Mouse (Mus musculus) hindbrain, embryonic 16.5 days (tissue): Measurements from ENCODE around the gene Rps6ka1. TPM values are rescaled to one million over a fixed set of nuclear protein-coding genes. Genes with fewer than 3 reads are reported as not detected.
A peak's percentile ranks its signal among the peaks of the same experiment; 100 is the strongest.

Source experiments
- ATAC-seq: fragments of 200-750 bp; cut with Nextera tagmentation; 2 replicates; pipeline ENCODE4 v1.8.0; 2017; ENCODE audit warnings: moderate TSS enrichment, moderate library complexity
- H3K27ac ChIP-seq: fragments of 300-500 bp; sonication (generic); 2 replicates; pipeline ENCODE4 v1.5.1; 2014; ENCODE audit warnings: low read depth, mild to moderate bottlenecking, control low read depth, low read length, moderate library complexity
- H3K27me3 ChIP-seq: fragments of 300-500 bp; sonication (generic); replicated peaks from 2 replicates; pipeline ENCODE4 v1.6.1; 2014; ENCODE audit warnings: low read length; ENCODE audit not compliant: control insufficient read depth, insufficient read depth
- H3K36me3 ChIP-seq: fragments of 300-500 bp; sonication (generic); 2 replicates; pipeline ENCODE4 v1.6.1; 2014; ENCODE audit warnings: mild to moderate bottlenecking, low read length, moderate library complexity, mixed read lengths; ENCODE audit not compliant: control insufficient read depth, insufficient read depth
- H3K4me1 ChIP-seq: fragments of 300-500 bp; sonication (generic); 2 replicates; pipeline ENCODE4 v1.6.1; 2014; ENCODE audit warnings: low read depth, low read length; ENCODE audit not compliant: control insufficient read depth, insufficient read depth
- H3K4me2 ChIP-seq: fragments of 300-500 bp; sonication (generic); 2 replicates; pipeline ENCODE4 v1.6.1; 2014; ENCODE audit warnings: mild to moderate bottlenecking, low read length, control low read depth, moderate library complexity
- H3K4me3 ChIP-seq: fragments of 300-500 bp; sonication (generic); 2 replicates; pipeline ENCODE4 v1.5.1; 2014; ENCODE audit warnings: mild to moderate bottlenecking, low read length, control low read depth, moderate library complexity
- H3K9ac ChIP-seq: fragments of 300-500 bp; sonication (generic); 2 replicates; pipeline ENCODE4 v1.6.1; 2014; ENCODE audit warnings: low read depth, mild to moderate bottlenecking, control low read depth, low read length, moderate library complexity
- H3K9me3 ChIP-seq: fragments of 300-500 bp; sonication (generic); 2 replicates; pipeline ENCODE4 v1.6.1; 2014; ENCODE audit warnings: mild to moderate bottlenecking, low read length, moderate library complexity; ENCODE audit not compliant: control insufficient read depth
- WGBS: fragments of 180-500 bp; shearing (Covaris S2); extraction: QIAGEN DNeasy Blood & Tissue Kit; methylation state at CpG from one replicate; pipeline ENCODE4 v1.1.7; 2014; 5-methylcytosine and 5-hydroxymethylcytosine counted together
- polyA plus RNA-seq: library from polyadenylated mRNA; unstranded; fragments of >200 nt; fragmentation: Nextera tagmentation; extraction: Ambion mirVana; gene quantifications from 2 replicates; pipeline ENCODE4 v1.2.1, GENCODE M21; 2015

The Rps6ka1 gene
- polyA plus RNA-seq, 1 experiment from 2014 or later, result 28.2 TPM

DNA sequence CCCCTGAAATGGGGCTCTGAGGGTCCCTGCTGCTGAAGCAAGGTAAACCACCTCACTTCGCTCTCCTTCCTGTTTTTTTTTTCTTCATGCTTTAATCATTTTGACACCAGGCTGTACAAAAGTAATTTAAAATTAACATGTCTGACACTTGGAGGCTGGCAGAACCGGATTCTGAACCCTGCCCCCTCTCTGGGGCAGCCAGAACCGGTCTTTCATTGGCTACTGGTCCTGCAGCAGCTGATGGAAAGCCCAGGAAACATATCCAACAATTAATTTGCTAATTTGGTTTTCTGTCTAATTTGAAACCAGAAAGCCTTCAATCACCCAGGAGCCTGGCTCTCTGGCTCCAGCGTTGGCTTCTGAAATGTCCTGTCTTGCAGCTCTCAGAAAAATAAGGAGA lies 67.4 kb downstream of the Rps6ka1 start:
- no peak for ATAC-seq
- Histone ChIP-seq H3K9me3 (no peaks in the 10 kb centered on the region), H3K4me3 (no peak overlapping the region), H3K27ac (no peak overlapping the region), H3K36me3 (no peaks in the 10 kb centered on the region), H3K27me3 (0 out of 2 replicates have a peak, but pooled peaks cover 2% of the 10 kb centered on the region), H3K4me2 (no peak overlapping the region), H3K4me1 (peaks cover 3% of the 10 kb centered on the region), H3K9ac (no peak overlapping the region)
- 50% methylated on average over 4 of the region's 4 CpGs for WGBS

DNA sequence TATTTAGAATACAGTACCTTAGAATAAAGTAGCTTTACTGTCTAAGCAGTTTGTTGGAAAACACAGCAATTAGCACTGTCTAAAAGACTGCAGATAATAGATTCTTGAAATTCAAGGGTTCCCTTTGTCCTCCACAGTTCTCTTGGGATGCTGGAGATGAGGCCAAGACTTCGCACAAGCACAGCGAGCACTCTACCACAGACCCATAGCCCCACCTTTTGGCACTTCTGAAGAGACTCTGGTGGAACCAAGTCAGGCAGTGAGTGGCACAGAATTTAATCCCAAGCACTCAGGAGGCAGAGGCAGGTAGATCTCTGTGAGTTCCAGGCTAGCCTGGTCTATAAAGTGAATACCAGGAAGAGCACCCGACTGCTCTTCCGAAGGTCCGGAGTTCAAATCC lies 70.2 kb downstream of the Rps6ka1 start:
- H3K9ac ChIP-seq, result no peak overlapping the region
- H3K27ac ChIP-seq, result no peak overlapping the region
- H3K27me3 ChIP-seq, result 0 out of 2 replicates have a peak, but pooled peaks cover 2% of the 10 kb centered on the region
- no peaks in the 10 kb centered on the region for H3K9me3 ChIP-seq
- no peak overlapping the region for H3K4me3 ChIP-seq
- H3K36me3 ChIP-seq, result no peaks in the 10 kb centered on the region
- peaks cover 9% of the 10 kb centered on the region for H3K4me1 ChIP-seq
- 89% methylated on average over 5 of the region's 5 CpGs for WGBS
- H3K4me2 ChIP-seq, result no peak overlapping the region
- no peak for ATAC-seq

DNA sequence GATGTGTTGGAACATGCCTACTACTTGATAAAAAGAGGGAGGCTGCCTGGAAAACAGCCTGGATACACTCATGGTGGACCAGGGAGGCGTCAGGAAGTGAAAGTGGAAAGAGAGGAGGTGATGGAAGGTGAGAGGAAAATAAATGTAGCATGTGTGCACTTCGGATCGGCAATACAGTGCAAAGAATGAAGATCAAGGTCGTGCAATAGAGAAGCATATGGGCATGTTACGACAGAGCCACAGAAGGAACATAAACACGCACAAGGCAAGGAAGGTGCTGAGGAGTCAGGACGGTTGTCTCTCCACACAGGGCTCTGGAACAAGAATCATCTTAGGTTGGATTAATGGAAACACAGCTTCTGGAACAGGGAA lies 71.1 kb downstream of the Rps6ka1 start:
- H3K9ac ChIP-seq, result no peak overlapping the region
- peaks cover 9% of the 10 kb centered on the region for H3K4me1 ChIP-seq
- H3K4me2 ChIP-seq, result peak overlapping the region; percentile 9; the same call in 1 of the 2 replicates
- no peak overlapping the region for H3K27ac ChIP-seq
- H3K36me3 ChIP-seq, result no peaks in the 10 kb centered on the region
- no peaks in the 10 kb centered on the region for H3K9me3 ChIP-seq
- no peak overlapping the region for H3K4me3 ChIP-seq
- ATAC-seq, result no peak
- 43% methylated on average over 7 of the region's 7 CpGs for WGBS
- 0 out of 2 replicates have a peak, but pooled peaks cover 2% of the 10 kb centered on the region for H3K27me3 ChIP-seq

GRCm38 (mm10) chr4:133815635-133816503 lies 71.7 kb downstream of the Rps6ka1 start:
- peaks cover 9% of the 10 kb centered on the region for H3K4me1 ChIP-seq
- H3K36me3 ChIP-seq, result no peaks in the 10 kb centered on the region
- no peak overlapping the region for H3K9ac ChIP-seq
- WGBS, result 9% methylated on average over 16 of the region's 16 CpGs
- 0 out of 2 replicates have a peak, but pooled peaks cover 2% of the 10 kb centered on the region for H3K27me3 ChIP-seq
- H3K9me3 ChIP-seq, result no peaks in the 10 kb centered on the region
- H3K4me3 ChIP-seq, result no peak overlapping the region
- H3K27ac ChIP-seq, result peak overlapping the region; percentile 29; the same call in 1 of the 2 replicates
- H3K4me2 ChIP-seq, result peak overlapping the region; percentile 9; the same call in 1 of the 2 replicates
- ATAC-seq, result no peak

GRCm38 (mm10) chr4:133814804-133815515 lies 72.6 kb downstream of the Rps6ka1 start:
- peaks cover 9% of the 10 kb centered on the region for H3K4me1 ChIP-seq
- H3K4me2 ChIP-seq, result peak overlapping the region; percentile 67
- H3K27ac ChIP-seq, result peak overlapping the region; percentile 98
- H3K36me3 ChIP-seq, result no peaks in the 10 kb centered on the region
- ATAC-seq, result no peak
- no peaks in the 10 kb centered on the region for H3K9me3 ChIP-seq
- peak overlapping the region; percentile 74 for H3K4me3 ChIP-seq
- H3K9ac ChIP-seq, result peak overlapping the region; percentile 78
- 10% methylated on average over 25 of the region's 25 CpGs for WGBS
- 0 out of 2 replicates have a peak, but pooled peaks cover 2% of the 10 kb centered on the region for H3K27me3 ChIP-seq

GRCm38 (mm10) chr4:133813992-133814803 lies 73.4 kb downstream of the Rps6ka1 start:
- peak overlapping the region; percentile 67 for H3K4me2 ChIP-seq
- 0 out of 2 replicates have a peak, but pooled peaks cover 2% of the 10 kb centered on the region for H3K27me3 ChIP-seq
- peak overlapping the region; percentile 98 for H3K27ac ChIP-seq
- peak overlapping the region; percentile 74 for H3K4me3 ChIP-seq
- peak; percentile 53 for ATAC-seq
- no peaks in the 10 kb centered on the region for H3K9me3 ChIP-seq
- peak overlapping the region; percentile 78 for H3K9ac ChIP-seq
- WGBS, result under 1% methylated on average over 56 of the region's 80 CpGs
- peaks cover 9% of the 10 kb centered on the region for H3K4me1 ChIP-seq
- H3K36me3 ChIP-seq, result no peaks in the 10 kb centered on the region

GRCm38 (mm10) chr4:133813174-133813991 lies 74.2 kb downstream of the Rps6ka1 start:
- Histone ChIP-seq H3K9ac (peak overlapping the region; percentile 78), H3K36me3 (no peaks in the 10 kb centered on the region), H3K9me3 (no peaks in the 10 kb centered on the region), H3K27ac (peak overlapping the region; percentile 98), H3K27me3 (0 out of 2 replicates have a peak, but pooled peaks cover 2% of the 10 kb centered on the region), H3K4me3 (peak overlapping the region; percentile 74), H3K4me2 (peak overlapping the region; percentile 67), H3K4me1 (peaks cover 9% of the 10 kb centered on the region)
- peak; percentile 94 for ATAC-seq
- 1% methylated on average over 53 of the region's 101 CpGs for WGBS
